Mouse (Mus musculus) lung, adult 2 months (tissue): ENCODE results near the gene Plxna1.

Experiments
- CTCF ChIP-seq: fragments of 200-500 bp; IDR thresholded peaks from 2 replicates; pipeline ENCODE4 v1.5.1; 2011; ENCODE audit warnings: mild to moderate bottlenecking, low read length, control low read depth; ENCODE audit not compliant: insufficient read depth
- POLR2A ChIP-seq: fragments of 200-500 bp; IDR thresholded peaks from 2 replicates; pipeline ENCODE4 v1.6.1; 2011; ENCODE audit warnings: low read depth, mild to moderate bottlenecking, control low read depth, low read length, borderline replicate concordance; ENCODE audit errors: extremely low read depth

GRCm38 (mm10) chr6:89282626-89283025 lies 79.8 kb downstream of the Plxna1 start:
- no peak for TF ChIP-seq POLR2A
- TF ChIP-seq CTCF = no peak
